Mouse (Mus musculus) retina, postnatal 7 days (tissue): ENCODE measurements around the gene Tas2r143.

Experiments used
- DNase-seq: peaks from one replicate; pipeline ENCODE4 v3.0.0-alpha.2; 2012; ENCODE audit warnings: low read depth, low spot score

The Tas2r143 gene

DNA sequence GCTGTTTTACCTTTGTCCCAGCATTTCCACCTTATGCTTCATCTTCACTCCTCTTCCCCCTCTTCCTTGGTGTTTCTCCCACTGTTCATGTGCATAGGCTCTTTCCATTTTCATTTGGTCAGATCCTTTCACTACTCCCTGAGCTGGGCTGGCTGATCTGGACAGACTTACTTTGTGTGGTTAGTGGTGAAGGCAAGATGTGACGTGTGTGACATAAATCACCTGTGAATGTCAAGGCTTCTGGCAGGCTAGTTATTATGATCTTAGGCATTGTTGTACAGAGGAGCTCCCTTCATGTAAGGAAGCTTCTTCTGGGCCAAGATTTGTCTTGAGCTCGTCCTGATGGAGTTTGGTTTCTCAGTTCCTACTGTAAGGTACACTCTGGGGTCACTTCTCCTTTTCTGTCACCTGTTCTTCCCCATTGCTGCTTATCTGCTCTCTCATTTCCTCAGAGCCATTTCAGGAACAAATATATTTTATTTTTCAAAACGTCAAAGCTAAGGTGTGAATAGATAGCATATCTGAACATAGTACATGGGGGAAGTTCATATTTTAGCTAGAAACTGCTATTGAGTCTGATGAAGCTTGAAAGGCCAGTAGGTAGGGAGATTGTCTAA lies 2.9 kb upstream of the Tas2r143 start:
- DNase-seq, result no peak

DNA sequence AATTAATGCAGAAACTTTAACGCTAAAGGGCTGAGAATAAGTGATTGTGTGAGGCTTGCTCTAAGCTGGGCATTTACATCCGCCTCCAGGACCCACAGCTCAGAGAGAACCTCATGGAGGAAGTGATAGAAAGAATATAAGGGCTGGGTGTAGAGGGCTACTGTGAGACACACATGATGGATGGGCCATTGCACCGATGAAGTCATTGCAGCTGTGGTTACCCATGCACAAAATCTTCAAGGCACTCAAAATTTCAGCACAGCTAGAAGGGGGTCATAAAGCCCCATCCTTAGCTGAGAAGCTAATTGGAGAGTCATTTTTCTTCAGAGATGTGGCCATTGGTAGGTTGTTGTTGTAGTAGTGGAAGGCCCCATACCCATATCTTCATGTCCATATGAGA lies 1.8 kb upstream of the Tas2r143 start:
- DNase-seq, result no peak

DNA sequence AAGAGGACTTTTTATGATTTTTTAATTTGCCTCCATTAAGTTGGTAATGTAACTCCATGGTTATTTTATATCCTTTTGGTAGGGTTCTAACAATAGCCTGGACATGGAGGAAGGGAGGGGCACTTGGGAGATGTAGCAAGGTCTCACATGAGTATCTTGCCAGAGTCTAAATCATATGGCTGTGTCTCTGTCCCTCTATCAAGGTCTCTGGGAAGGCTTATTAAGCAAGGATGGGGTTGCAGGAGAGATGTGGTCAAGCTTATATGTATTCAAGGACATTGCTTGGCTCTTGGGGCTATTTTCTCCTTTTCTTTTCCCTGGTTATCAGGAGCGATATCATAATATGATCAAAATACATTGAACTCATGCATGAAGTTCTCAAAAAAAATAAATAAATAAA lies 1.0 kb upstream of the Tas2r143 start:
- DNase-seq, result no peak

DNA sequence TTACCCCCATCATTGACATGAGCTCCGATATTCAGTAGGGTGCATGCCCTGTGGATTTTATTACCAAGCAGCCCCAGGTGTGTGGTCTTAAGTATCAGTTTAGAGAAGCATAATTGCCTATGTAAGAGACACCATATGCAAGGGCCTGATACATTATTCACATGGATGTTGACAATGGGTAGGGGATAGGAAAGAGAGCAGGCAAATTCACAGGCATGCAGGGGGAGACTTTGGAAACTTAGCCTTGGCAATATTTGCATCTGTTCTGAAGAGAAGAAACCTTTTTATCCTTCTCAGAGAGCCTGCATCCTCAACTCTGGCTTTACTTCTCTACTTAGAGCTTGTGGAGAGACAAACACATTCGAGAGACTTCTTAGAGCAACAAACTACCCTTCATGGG lies 5.1 kb downstream of the Tas2r143 start, which contains the start of gene Tas2r135:
Gene Tas2r135 (plus strand): TSS at position 301 of the 400 bp plus-strand sequence.
- no peak for DNase-seq

DNA sequence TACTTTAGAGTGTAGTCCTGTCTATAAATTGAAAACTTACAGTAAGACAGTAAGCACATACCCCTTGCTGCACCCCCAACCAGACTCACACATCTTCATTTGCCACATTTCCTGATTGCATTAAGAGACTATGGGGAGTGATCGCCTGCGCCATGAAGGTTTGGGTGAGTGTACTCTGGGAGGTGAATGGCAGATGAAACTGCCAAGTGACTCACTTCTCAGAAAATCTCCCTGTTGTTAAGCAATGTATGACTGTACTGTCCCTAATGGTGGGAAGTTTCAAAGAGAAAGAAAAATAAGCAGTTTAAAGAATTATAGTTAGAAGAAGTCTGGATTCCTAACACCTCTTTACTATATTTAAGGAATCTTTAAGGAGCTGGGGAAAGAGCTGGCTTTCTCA lies 19.4 kb downstream of the Tas2r143 start:
- DNase-seq, result no peak

DNA sequence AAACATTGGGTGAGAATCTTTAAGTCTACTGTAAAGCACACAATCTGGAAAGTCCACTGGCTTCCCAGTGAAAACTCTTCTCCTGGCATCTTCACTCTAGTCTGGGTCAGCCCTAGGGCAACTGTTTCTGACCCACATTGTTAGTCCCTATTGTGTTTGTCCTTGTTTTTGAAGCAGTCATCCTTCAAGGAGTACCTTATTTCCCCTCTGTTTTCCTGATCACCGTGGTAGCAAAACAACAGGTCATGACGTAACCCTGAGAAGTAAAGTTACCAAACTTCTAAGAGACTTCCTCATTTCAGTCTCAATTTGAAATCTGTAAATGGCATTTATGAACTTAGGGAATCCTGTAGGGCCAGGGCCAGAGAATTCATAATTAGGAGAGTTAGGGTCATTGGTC lies 21.4 kb downstream of the Tas2r143 start:
- DNase-seq, result no peak

DNA sequence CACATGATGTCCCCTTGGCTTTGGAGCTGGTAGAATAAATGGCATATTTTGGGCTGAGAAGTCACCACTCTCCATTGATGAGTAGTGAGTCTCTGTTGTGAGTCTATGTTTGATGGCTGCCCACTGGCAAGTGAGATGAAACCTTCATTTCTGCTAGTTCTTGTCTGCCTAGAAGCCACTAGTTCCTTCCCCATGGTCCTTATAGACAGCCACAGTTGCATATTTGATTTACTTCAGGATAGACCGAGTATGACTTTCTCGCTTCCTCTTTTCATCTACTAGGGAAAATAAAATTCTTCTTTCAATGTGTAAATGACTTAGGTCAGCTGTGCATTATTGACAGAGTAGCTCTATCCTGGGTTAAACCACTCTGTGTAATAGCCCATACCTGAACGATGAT lies 24.4 kb downstream of the Tas2r143 start:
- DNase-seq, result no peak

DNA sequence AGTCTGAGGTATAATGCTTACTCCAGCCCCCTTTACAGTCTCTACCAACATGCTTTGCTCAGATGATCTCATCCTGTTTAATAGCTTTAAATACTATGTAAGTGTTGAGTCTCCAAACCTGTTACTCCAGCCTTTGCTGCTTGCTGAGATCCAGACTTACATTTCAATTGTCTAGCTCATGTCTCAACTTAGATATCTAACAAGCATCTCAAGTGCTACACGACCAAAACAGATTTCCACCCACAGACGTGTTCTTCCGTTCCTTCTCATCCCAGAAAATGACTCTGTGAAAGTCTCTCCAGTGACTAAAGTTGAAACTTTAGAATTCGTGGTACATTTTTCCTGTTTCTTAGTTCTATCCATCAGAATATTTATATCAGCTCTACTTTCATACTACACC lies 26.3 kb downstream of the Tas2r143 start:
- DNase-seq, result no peak

DNA sequence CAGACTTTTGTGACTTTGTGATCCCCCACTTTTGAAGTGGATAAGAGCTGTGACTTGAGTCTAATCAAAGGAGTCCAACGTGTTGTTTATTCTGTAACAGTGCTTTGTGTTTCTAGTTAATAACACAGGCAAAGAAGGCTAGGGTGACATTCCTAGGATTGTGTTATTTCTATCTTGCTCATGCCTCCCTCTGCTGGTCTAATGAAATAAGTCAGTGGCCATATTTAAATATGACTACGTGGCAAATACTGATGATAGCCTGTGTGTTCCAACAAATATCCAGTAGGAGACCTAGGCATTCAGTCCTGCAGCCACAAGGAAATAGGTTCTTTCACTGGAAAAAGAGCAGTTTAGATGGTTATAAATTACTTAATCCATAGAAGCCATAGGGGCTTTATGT lies 33.5 kb downstream of the Tas2r143 start:
- no peak for DNase-seq

DNA sequence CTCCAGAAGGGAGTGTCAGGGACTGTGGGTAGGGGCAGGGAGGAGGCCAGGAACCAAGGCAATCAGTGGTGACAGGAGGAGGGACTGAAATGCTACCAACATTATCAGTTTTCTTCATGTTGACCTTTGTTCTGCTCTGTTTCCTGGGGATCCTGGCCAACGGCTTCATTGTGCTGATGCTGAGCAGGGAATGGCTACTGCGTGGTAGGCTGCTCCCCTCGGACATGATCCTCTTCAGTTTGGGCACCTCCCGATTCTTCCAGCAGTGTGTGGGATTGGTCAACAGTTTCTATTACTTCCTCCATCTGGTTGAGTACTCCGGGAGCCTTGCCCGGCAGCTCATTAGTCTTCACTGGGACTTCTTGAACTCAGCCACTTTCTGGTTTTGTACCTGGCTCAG lies 34.4 kb downstream of the Tas2r143 start, which contains the start of gene Tas2r126:
Gene Tas2r126 (plus strand): TSS at position 90 of the 400 bp plus-strand sequence.
- DNase-seq, result no peak

DNA sequence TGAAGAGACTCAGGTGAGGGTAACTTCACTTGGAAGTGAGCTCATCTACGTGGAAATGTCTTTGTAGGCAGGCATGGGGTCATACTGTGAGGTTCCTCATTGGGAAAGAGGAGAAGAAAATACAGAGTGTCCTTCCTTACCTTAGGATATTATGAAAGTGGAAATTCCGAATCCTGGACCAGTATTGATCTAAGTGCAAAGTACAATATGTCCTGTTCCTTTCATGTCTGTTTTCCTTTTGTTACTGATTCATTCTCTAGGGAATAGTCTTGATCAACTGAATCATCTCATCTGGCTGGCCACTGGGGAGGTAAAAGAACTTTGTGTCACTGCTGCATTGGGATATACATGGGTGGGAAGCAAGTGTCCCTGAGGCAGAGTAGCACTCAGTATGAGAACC lies 35.5 kb downstream of the Tas2r143 start:
- no peak for DNase-seq

DNA sequence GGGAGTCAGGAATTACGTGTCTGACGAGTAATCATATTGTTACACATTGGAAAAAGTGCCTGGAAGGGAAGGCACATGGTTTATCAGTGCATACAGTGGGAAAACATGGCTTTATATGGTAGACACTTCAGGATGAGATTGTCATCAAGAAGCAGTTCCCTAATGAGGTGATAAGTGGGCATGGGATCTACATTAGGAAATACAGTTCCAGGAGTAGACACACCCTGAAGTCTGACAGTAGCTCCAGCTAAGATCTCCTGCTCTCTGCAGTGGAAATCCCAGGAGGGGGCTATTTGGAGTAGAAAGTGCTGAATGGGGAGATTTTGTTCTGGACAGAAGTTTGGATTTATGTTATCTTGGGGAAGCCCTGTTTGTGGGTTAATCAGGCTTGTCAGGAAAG lies 41.4 kb downstream of the Tas2r143 start:
- no peak for DNase-seq

DNA sequence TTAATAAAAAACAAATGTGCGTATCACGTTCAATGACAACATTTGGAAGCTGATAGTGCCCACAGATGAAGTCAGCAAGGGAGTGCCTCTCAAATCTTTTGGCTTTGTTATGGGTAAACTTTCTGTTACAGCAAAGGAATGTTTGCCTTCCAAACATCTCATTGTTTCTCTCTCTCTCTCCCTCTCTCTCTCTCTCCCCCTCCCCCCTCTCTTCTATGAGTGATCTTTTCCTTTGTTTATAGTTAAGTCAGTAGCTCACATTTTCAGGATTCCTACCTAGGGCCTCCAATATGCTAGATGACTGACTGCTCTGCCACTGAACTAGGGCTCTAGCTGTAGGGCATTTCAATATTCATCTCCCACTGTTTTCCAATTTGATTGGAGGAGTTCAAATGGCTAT lies 44.5 kb downstream of the Tas2r143 start:
- no peak for DNase-seq

DNA sequence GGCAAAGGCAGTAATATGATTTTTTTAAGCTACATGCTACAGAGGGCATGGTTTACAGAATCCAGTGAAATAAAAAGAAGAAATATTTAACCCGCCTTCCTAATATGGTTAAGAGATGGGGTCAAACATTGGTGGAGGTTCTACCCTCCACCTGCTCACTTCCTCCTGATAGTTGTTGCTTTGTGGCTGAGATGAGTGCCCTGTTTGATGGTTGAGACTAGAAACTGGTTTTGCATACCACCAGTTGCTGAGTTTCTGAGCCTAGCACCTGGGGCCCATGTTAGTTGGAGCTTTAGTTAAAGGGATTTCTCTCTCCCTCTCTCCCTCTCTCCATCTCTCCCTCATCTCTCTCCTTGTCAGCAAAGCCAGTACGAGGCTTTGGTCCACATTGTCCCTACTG lies 47.3 kb downstream of the Tas2r143 start:
- no peak for DNase-seq
